Mouse (Mus musculus) embryonic facial prominence, embryonic 12.5 days (tissue): ENCODE results near the gene 2700097O09Rik. TPM values are rescaled to one million over a fixed set of nuclear protein-coding genes. Genes with fewer than 3 reads are reported as not detected.
"Not testable (repeated sequence)": the region's sequence is repeated elsewhere in the genome, so short reads cannot be mapped to it uniquely, and the experiment has no call there.

Experiments
- ATAC-seq: fragments of 200-750 bp; cut with Nextera tagmentation; 2 replicates; pipeline ENCODE4 v1.8.0; 2017; ENCODE audit not compliant: insufficient number of reproducible peaks, insufficient read depth, low FRiP score, low TSS enrichment
- H3K27ac ChIP-seq: fragments of 300-500 bp; sonication (generic); 2 replicates; pipeline ENCODE4 v1.5.1; 2016; ENCODE audit warnings: mild to moderate bottlenecking
- H3K27me3 ChIP-seq: fragments of 300-500 bp; sonication (generic); 2 replicates; pipeline ENCODE4 v1.6.1; 2016; ENCODE audit warnings: mild to moderate bottlenecking, moderate library complexity
- H3K36me3 ChIP-seq: fragments of 300-500 bp; sonication (generic); 2 replicates; pipeline ENCODE4 v1.6.1; 2016; ENCODE audit warnings: mild to moderate bottlenecking
- H3K4me1 ChIP-seq: fragments of 300-500 bp; sonication (generic); 2 replicates; pipeline ENCODE4 v1.6.1; 2016
- H3K4me2 ChIP-seq: fragments of 300-500 bp; sonication (generic); replicated peaks from 2 replicates; pipeline ENCODE4 v1.6.1; 2016; ENCODE audit warnings: mild to moderate bottlenecking, moderate library complexity
- H3K4me3 ChIP-seq: fragments of 300-500 bp; sonication (generic); 2 replicates; pipeline ENCODE4 v1.5.1; 2016; ENCODE audit warnings: mild to moderate bottlenecking
- H3K9ac ChIP-seq: fragments of 300-500 bp; sonication (generic); 2 replicates; pipeline ENCODE4 v1.6.1; 2016; ENCODE audit warnings: mild to moderate bottlenecking, moderate library complexity
- H3K9me3 ChIP-seq: fragments of 300-500 bp; sonication (generic); 2 replicates; pipeline ENCODE4 v1.6.1; 2016; ENCODE audit warnings: mild to moderate bottlenecking, moderate library complexity
- WGBS: fragments of 180-500 bp; shearing (Covaris S2); methylation state at CpG from one replicate; pipeline ENCODE4 v1.1.7; 2016; 5-methylcytosine and 5-hydroxymethylcytosine counted together
- polyA plus RNA-seq: library from polyadenylated mRNA; unstranded; fragments of >200 nt; fragmentation: Nextera tagmentation; extraction: Ambion mirVana; gene quantifications from 2 replicates; pipeline ENCODE4 v1.2.1, GENCODE M21; 2016

The 2700097O09Rik gene
- 40.8 and 46.7 TPM in 2 replicates for polyA plus RNA-seq

GRCm38 (mm10) chr12:55079726-55080600, at the start of gene 2700097O09Rik, which contains the start of gene Srp54a:
Gene 2700097O09Rik, minus strand, starts transcription at chr12:55080110.
Gene Srp54a, plus strand, starts transcription at chr12:55080262.
- Histone ChIP-seq H3K9ac (peak within 1 kb of the TSS; percentile 77), H3K27ac (peak within 1 kb of the TSS; percentile 91), H3K4me2 (peak within 1 kb of the TSS; percentile 55), H3K4me3 (peak within 1 kb of the TSS; percentile 73)
- H3K9me3 ChIP-seq, H3K36me3 ChIP-seq, H3K27me3 ChIP-seq, H3K4me1 ChIP-seq: not testable (repeated sequence)
- WGBS = 1% methylated on average over 60 of the region's 60 CpGs
- ATAC-seq = peak; percentile 97

GRCm38 (mm10) chr12:55124731-55125130, 44.8 kb upstream of the 2700097O09Rik start:
- H3K36me3 ChIP-seq, H3K27ac ChIP-seq, H3K4me1 ChIP-seq, H3K4me2 ChIP-seq, H3K9ac ChIP-seq, H3K4me3 ChIP-seq, H3K27me3 ChIP-seq, H3K9me3 ChIP-seq: not testable (repeated sequence)
- WGBS = no CpG with 5 or more reads among the region's 18 CpGs
- ATAC-seq = peak; percentile 32

- WGBS = no CpG with 5 or more reads among the region's 40 CpGs
- H3K4me3 ChIP-seq, H3K9ac ChIP-seq, H3K27me3 ChIP-seq, H3K4me2 ChIP-seq, H3K4me1 ChIP-seq, H3K36me3 ChIP-seq, H3K27ac ChIP-seq, H3K9me3 ChIP-seq: not testable (repeated sequence)
- peak; percentile 91 for ATAC-seq
These were observed 44.3 kb upstream of the 2700097O09Rik start, which contains the start of gene Fam177a for GRCm38 (mm10) chr12:55124242-55124641. Gene Fam177a, plus strand, starts transcription at chr12:55124469.

GRCm38 (mm10) chr12:55112616-55113015, 32.7 kb upstream of the 2700097O09Rik start:
- H3K9ac ChIP-seq, H3K4me3 ChIP-seq, H3K27ac ChIP-seq, H3K4me1 ChIP-seq, H3K4me2 ChIP-seq, ATAC-seq, H3K36me3 ChIP-seq, H3K27me3 ChIP-seq, H3K9me3 ChIP-seq: not testable (repeated sequence)
- no CpG with 5 or more reads among the region's 7 CpGs for WGBS

- H3K36me3 ChIP-seq = not testable (repeated sequence)
- WGBS = 100% methylated on average over 1 of the region's 7 CpGs
These were observed 12.2 kb upstream of the 2700097O09Rik start for GRCm38 (mm10) chr12:55092127-55092526.

GRCm38 (mm10) chr12:55080601-55080942, 662 bp upstream of the 2700097O09Rik start:
- H3K27me3 ChIP-seq, H3K9me3 ChIP-seq, H3K36me3 ChIP-seq, H3K4me1 ChIP-seq: not testable (repeated sequence)
- H3K27ac ChIP-seq = peak overlapping the region; percentile 91
- H3K9ac ChIP-seq = peak overlapping the region; percentile 77
- WGBS = under 1% methylated on average over 25 of the region's 25 CpGs
- peak overlapping the region; percentile 42 for H3K4me2 ChIP-seq
- peak overlapping the region; percentile 73 for H3K4me3 ChIP-seq
- ATAC-seq = peak; percentile 49

More at GRCm38 (mm10) chr12:55092127-55092526, 12.2 kb upstream of the 2700097O09Rik start:
- not testable (repeated sequence) for H3K9me3 ChIP-seq, H3K27me3 ChIP-seq, H3K4me3 ChIP-seq, H3K9ac ChIP-seq, H3K4me2 ChIP-seq, H3K4me1 ChIP-seq, ATAC-seq, H3K27ac ChIP-seq

- not testable (repeated sequence) for ATAC-seq, H3K9me3 ChIP-seq, H3K4me3 ChIP-seq, H3K27ac ChIP-seq, H3K36me3 ChIP-seq, H3K27me3 ChIP-seq, H3K9ac ChIP-seq, H3K4me1 ChIP-seq
- WGBS = 45% methylated on average over 2 of the region's 2 CpGs
- H3K4me2 ChIP-seq = peak overlapping the region; percentile 55; the same call in 1 of the 2 replicates
These were observed 1.2 kb downstream of the 2700097O09Rik start for GRCm38 (mm10) chr12:55078706-55079105.

GRCm38 (mm10) chr12:55075296-55075695, 4.6 kb downstream of the 2700097O09Rik start:
- ATAC-seq = no peak
- H3K4me3 ChIP-seq = no peak overlapping the region
- H3K36me3 ChIP-seq = no peaks in the 10 kb centered on the region
- no peaks in the 10 kb centered on the region for H3K4me1 ChIP-seq
- no peak overlapping the region for H3K4me2 ChIP-seq
- H3K9me3 ChIP-seq = no peaks in the 10 kb centered on the region
- H3K9ac ChIP-seq = no peak overlapping the region
- H3K27ac ChIP-seq = no peak overlapping the region
- no peaks in the 10 kb centered on the region for H3K27me3 ChIP-seq
- WGBS = 92% methylated on average over 2 of the region's 2 CpGs

- Histone ChIP-seq H3K9me3 (no peaks in the 10 kb centered on the region), H3K36me3 (no peaks in the 10 kb centered on the region), H3K4me2 (no peak overlapping the region), H3K27ac (no peak overlapping the region), H3K27me3 (no peaks in the 10 kb centered on the region), H3K4me3 (no peak overlapping the region), H3K4me1 (no peaks in the 10 kb centered on the region), H3K9ac (no peak overlapping the region)
- 93% methylated on average over 7 of the region's 7 CpGs for WGBS
- no peak for ATAC-seq
These were observed 6.2 kb downstream of the 2700097O09Rik start for GRCm38 (mm10) chr12:55073686-55074085.

GRCm38 (mm10) chr12:55072495-55072894, 7.4 kb downstream of the 2700097O09Rik start:
- Histone ChIP-seq H3K9me3 (no peaks in the 10 kb centered on the region), H3K27me3 (no peaks in the 10 kb centered on the region), H3K4me1 (no peaks in the 10 kb centered on the region), H3K4me3 (no peak overlapping the region), H3K4me2 (no peak overlapping the region), H3K27ac (no peak overlapping the region), H3K9ac (no peak overlapping the region), H3K36me3 (0 out of 2 replicates have a peak, but pooled peaks cover 8% of the 10 kb centered on the region)
- 74% methylated on average over 4 of the region's 4 CpGs for WGBS
- ATAC-seq = no peak

- H3K4me1 ChIP-seq = no peaks in the 10 kb centered on the region
- H3K27ac ChIP-seq = no peak overlapping the region
- H3K27me3 ChIP-seq = no peaks in the 10 kb centered on the region
- H3K4me2 ChIP-seq = no peak overlapping the region
- H3K36me3 ChIP-seq = peaks cover 12% of the 10 kb centered on the region; the same call in 1 of the 2 replicates
- ATAC-seq = no peak
- H3K9me3 ChIP-seq = no peaks in the 10 kb centered on the region
- 80% methylated on average over 1 of the region's 1 CpGs for WGBS
- H3K4me3 ChIP-seq = no peak overlapping the region
- H3K9ac ChIP-seq = no peak overlapping the region
These were observed 17.8 kb downstream of the 2700097O09Rik start for GRCm38 (mm10) chr12:55062141-55062540.

- no peak overlapping the region for H3K27ac ChIP-seq
- H3K4me1 ChIP-seq = no peaks in the 10 kb centered on the region
- no peak overlapping the region for H3K4me2 ChIP-seq
- no peak overlapping the region for H3K4me3 ChIP-seq
- H3K9me3 ChIP-seq = no peaks in the 10 kb centered on the region
- no peaks in the 10 kb centered on the region for H3K27me3 ChIP-seq
- H3K36me3 ChIP-seq = peaks cover 15% of the 10 kb centered on the region
- 82% methylated on average over 10 of the region's 10 CpGs for WGBS
- no peak overlapping the region for H3K9ac ChIP-seq
- ATAC-seq = no peak
These were observed 18.9 kb downstream of the 2700097O09Rik start for GRCm38 (mm10) chr12:55061006-55061405.
